Mouse (Mus musculus) gastrocnemius, postnatal 25 days (tissue): ENCODE measurements around the gene Bbox1. TPM values are rescaled to one million over a fixed set of nuclear protein-coding genes. Genes with fewer than 3 reads are reported as not detected.
A peak's percentile ranks its signal among the peaks of the same experiment; 100 is the strongest.

Experiments used
- DNase-seq: peaks from one replicate; pipeline ENCODE4 v3.0.0; 2022
- total RNA-seq, 2 experiments: library from RNA; stranded (reverse); gene quantifications; 1 replicate in 1 of 2; 2 replicates in 1 of 2; pipeline ENCODE4 v1.2.3; 2021

Bbox1 gene
- total RNA-seq, 2 experiments from 2014 or later = 0.16 TPM; not detected in 1

DNA sequence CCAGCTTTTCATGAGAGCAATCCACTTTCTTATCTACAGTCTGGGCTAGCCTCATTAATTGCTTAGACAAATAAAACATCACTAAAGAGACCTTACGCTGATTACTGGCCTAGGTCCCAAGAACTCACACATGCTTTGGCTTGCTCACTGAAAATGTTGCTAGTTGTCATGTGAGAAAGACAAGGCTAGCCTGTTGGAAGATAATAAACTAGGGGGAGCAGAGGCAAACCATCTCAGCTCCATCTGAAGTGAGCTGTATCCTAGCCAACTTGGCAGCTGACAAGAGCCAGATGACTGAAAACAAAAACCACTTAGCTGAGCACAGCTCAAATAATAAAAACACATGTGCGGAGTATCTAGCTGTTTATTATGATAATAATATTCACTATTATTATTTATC lies 40.2 kb downstream of the Bbox1 start:
- peak; percentile 41 for DNase-seq

DNA sequence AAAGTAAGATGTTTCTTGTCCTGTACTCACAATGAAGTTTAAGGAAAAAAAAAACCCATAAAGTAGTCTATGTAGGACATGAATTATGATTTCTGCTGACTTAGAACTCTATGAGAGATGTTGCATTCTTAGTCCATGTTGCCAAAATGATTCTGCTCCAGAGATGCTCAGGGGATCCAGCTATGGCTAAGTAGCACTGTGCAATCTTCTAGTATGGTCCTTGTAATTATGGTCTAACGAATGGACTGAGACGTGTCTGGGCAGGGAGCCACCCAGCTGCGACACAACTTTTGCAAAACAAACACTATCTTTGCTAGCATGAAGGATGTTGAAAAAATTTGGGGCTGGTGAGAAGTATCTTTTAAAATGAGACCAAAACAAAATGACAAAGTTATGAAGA lies 45.1 kb downstream of the Bbox1 start:
- peak; percentile 64 for DNase-seq

DNA sequence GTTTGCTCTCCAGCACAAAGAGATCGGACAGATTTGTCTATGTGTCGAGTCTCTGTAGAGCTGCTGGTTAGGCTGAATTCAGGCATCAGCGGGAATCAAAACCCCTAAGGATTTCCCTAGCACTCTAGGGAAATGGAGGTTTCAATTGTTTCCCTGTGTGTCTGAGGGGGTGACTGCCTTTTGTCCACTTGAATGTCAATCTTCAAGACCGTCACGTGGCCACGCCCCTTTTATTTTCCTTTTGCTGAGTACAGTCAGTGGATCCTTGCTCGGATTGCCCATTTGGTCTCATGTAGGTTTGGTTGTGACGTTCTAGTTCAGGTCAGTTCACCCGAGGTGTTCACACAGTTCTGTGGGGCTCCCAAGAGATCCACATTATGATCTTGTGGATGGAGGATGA lies 82.1 kb downstream of the Bbox1 start:
- no peak for DNase-seq

DNA sequence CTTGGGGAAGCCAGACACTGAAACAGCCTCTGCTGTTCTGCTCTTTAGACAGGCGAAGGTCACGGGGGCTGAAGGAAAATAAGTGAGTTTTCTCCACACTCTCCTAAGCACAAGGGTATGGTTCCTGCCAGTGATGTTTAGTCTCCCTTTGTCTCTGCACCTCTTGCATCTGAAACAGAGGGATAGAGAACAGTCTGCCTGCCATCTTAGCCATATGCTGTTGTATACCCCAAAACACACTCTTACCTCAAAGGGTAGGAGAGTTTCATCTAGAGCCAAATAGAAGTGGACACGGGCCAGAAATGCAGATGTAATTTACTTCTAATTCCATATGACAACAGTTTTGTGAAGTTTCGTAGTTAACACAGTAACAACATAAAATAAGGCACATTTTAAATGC lies 83.6 kb downstream of the Bbox1 start:
- no peak for DNase-seq

DNA sequence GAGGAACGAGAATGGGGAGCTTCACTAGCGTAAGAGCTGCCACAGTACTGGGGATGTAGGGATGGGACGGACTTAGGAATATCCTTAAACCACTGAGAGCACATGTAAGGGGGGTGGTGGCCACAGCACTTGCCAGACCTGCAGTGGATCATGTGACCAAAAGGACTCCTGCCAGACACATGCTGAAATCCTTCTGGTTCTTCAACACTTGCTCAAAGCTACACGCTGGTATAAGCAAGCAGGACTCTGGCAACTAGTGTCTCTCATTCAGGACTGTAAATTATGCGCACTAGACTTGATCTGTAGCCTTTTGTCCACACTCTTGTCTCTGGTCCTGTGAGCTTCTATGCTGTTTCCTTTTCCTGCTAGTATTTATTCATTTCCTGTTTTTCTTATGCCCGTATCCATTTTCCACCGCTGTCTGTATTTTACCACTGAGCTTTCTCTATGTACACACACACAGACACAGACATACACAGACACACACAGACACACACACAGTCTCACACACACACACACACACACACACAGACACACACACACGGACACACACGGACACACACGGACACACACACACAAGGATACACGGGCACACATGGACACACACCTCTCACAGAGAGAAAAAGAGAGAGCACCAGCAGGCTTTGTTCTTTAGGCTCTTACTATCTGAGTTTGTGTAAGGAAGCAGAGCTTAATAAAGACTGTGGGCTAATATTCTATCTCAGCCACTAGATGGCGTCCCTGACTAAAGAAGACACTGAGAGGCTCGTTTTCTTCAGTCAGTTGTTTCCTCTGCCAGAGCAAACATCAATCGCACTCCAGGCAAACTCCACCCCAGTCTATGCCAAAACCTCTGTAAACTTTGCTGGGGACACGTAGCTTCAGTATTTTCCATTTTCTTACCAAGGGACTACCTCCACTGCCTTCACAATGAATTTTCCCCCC lies 84.9 kb downstream of the Bbox1 start:
- peak; percentile 18 for DNase-seq

DNA sequence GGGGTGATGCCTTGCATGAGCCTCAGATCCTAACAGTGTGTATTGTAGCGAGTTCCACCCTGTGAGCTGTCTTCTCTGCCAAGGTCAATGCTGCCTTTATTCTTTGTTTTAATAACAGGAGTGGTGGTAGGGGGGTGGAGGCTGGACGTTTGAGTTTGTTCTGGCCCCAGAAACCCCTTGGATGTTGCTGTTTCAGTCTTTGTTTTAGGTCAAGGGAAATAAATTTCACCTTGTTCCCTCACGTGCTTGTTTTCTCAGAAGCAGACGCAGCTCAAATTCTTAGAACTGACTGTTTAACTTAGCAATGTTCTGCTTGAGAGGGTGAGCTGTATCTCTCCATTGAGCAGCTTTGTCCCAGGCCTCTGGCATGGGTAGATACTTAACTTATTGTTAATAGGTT lies 87.9 kb downstream of the Bbox1 start:
- DNase-seq = no peak

DNA sequence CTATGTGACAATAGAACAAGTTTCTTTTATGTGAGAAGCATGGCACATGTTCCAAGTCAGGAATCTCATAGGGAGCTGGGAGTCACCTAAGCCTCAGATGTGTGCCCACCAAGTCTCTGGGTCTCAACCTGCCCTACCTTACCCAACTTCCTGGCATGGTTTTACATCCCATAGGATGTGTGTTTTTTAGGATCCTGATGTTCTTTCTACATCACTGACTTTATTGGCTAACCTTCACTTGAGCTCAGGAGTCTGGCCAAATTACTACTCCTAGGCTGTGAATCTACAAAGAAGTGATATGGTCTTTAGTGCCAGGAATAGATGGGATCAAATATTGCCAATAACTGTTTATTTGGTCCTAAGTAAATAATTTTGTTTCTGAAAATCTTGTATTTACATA lies 88.4 kb downstream of the Bbox1 start:
- no peak for DNase-seq

DNA sequence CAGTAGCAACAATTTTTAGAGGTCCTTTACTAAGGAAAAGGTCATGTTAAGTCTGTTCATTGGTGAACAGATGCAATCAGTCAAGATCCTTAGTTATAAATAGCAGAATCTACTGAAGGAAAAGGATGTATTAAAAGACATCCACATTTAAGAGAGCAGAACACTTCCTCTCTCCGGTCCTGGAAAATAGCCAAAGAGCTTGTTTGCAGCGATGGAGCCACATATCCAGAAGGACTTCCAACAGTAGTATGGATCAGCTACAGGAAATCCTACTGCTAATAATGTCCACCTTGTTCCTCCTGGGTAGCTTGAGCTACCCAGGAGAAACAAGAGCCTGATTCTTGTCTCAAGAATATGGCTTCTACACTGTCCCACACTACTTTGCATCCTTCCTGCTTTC lies 91.6 kb downstream of the Bbox1 start:
- DNase-seq = no peak

DNA sequence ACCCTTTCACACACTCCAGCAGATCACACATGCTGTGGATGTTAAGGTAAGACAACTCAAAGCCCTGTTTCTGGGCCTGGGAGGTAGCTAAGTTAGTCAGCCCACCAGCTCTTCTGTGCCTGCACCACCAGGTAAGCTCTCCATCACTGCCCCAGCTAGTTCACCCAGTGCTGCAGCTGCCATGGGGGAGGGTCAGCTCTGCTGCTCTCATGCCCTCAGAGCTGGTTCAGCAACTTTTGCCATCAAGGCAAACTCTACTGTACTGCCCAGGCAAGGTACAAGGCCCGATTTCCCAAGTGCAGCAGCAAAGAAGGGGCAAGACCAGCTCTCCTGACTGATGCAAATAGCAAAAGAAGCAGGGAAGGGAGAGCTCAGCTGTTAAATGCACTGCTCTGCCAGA lies 93.9 kb downstream of the Bbox1 start:
- no peak for DNase-seq

DNA sequence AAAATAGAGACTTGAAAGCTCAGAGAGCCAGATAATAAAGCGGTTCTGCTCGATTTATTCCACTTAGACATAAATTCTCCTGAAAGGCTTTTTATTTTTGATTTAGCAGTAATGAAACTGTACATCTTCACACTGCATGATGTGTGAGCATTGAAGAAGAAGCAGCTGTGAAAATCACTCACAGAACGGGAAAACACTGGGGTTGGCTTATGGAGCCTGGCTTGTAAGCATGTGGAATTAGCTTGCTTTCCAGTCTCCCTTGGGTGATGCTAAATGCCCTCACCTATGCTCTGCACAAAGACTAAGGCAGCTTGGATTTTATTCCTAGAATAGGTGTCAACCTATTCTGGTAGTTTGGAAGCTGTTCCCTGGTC lies 98.7 kb downstream of the Bbox1 start:
- DNase-seq = no peak

DNA sequence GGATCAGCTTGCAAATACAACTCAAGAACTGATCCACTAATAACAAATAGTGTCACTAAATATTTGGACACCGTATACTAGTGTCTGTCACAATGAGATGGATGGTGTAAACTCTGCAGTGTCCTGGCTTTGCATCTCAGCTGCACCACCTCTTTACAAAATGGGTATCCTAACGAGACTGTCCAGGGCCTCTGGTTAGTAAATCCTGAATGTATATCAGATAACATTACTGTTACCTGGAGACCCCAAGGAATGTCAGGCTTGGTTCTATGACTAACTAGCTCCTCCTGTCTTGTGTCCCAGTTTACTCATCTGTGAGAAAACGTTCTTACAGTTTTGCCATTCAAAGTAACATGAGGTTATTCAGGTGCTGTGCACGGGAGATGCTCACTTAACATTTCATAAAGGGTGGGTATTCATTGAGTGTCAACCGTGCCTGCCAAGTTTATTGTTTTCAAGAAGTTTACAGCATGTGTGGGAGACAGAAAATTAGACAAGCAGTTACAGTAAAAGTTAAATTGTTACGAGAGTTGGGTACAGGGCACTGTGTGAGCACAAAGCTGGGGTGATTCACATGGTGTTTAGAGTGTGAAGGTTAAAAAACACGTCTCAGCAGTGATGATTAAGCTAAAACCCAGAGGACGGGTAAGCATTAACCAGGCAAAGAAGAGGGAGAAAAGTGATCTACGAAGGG lies 99.2 kb downstream of the Bbox1 start:
- no peak for DNase-seq

DNA sequence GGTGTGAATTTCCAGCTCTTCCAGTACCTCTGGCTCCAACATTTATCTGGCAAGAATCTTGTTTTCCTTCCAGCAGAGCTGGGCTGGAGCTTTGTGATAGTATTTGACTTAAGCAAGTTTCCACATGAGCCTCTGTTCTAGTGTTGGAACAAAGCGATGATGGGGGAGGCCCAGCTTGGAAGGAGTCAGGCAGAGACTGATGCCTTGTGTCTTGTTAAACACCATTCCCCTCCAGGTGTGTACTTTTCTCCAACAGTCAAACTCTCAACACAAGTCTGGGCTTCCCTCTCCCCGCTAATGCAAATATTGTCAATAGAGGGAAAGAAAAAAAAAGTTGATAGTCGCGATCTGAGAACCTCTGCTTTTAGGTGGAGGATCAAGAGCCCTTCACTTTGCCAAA lies 100.1 kb downstream of the Bbox1 start:
- DNase-seq = no peak

Other genes starting within 250 kb of the Bbox1 start
- 10 to 100 TPM in 1 of 2 experiments, 1 to 10 TPM in 1; 9.0 to 12.4 TPM for gene Fibin, start 48.6 kb upstream of the Bbox1 start, total RNA-seq